Mouse (Mus musculus): Measurements from ENCODE around the gene Sox12. TPM values are rescaled to one million over a fixed set of nuclear protein-coding genes. Genes with fewer than 3 reads are reported as not detected.
A peak's percentile ranks its signal among the peaks of the same experiment; 100 is the strongest.
"Not testable (repeated sequence)": the region's sequence is repeated elsewhere in the genome, so short reads cannot be mapped to it uniquely, and the experiment has no call there.

Gene Sox12
- total RNA-seq, 2 experiments from 2014 or later, result 11.8 to 15.9 TPM

DNA sequence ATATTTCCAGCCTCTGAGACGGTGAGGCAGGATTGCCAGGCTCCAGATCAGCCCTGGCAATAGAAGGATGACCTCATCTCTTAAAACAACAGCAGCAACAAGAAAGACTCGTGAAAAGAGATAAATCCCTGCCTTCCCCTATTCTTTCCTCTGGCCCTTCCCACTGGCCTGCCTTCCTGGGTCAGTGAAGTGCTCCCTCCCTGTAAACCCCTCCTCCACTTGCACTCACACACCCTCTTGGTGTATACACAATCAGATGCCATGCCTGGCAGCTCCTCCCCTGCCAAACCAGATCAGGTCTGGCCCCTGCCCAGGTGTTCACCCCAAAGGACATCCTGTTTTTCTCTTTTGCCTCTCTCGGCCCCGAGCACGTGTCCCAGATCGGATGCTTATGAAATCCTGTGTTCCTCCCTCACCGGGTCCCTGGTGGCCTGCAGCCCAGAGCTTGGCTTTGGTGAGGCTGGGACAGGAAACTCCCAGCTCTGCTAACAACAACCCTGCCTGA is 37.5 kb downstream of the Sox12 start:
- no peak for DNase-seq (ENCODE audit: low spot score in 2 of 2)

DNA sequence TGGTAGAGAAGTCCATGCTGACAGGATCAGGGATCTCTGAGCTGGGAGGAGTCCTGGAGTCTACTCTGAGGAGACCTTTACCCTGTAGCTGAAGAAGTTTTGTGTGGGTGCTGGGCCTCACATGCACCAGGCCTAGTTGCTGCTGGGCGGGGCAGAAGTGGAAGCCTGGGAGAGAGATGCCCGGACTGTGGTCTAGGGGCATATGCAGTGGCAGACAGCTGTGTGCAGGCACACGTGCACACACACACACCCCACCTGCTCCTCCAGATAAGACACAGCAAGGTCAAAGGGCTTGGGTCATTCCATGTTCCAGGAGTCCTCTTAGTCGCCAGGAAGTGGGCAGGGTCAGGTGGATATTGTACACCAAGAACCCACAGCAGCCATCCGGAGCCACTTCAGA is 38.2 kb downstream of the Sox12 start:
- no peak for DNase-seq (ENCODE audit: low spot score in 2 of 2)

DNA sequence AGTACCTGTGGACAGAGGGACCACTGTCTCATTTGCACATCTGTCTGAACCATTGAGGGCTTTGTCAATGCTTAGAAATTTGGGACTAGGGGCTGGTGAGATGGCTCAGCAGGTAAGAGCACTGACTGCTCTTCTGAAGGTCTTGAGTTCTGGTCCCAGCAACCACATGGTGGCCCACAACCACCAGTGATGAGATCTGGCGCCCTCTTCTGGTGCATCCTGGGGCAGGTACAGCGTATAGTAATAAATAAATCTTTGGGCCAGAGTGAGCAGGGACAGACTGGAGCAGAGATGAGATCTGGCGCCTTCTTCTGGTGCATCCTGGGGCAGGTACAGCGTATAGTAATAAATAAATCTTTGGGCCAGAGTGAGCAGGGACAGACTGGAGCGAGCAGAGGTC is 38.9 kb downstream of the Sox12 start:
- DNase-seq (ENCODE audit: low spot score in 2 of 2), result not testable (repeated sequence)

DNA sequence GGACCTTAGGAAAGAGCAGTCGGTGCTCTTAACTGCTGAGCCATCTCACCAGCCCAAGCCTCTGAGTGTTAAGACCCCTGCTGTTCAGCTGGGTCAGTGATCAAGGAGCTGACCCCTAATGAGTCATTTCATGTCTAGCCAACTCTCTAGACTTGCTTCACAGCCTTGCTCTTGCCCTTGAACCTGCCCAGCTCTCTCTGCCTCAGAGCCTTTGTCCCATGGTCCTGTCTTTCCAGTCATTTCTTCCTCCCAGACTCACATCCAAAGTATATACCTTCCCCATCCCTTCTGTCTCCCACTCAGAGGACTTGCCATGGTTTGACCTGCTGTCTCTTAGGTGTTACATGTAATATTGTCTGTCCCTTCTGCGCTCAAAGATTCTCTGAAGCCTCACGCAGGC is 40.6 kb downstream of the Sox12 start:
- no peak for DNase-seq (ENCODE audit: low spot score in 2 of 2)

DNA sequence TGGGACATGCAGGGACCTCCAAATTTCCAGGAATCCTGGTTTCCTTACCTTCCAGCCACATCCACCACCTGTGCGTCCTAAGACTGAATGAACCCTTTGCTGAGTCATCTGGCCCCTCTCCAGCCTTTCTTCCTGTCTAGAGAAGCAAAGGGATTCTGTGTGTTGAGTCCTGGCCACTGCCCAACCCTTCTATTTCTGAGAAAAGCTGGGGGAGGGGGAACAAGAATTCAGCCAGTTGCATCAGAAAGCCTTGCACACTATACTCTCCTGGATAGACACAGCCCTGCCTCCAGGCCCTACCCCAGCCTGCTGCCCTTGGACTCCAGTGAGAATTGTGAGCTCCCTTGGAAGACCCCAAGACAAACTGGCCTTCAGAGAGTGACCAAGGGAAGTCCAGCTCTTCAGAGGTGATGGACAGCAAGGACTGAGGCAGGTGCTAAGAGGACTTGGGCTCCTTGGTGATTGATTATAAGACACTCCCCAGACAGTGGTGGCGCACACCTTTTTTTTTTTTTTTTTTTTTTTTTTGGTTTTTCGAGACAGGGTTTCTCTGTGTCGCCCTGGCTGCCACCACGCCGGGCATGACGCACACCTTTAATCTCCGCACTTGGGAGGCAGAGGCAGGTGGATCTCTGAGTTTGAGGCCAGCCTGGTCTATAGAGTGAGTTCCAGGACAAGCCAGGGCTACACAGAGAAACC is 47.9 kb downstream of the Sox12 start:
- DNase-seq (ENCODE audit: low spot score in 2 of 2), result peak; percentile 42 to 48

DNA sequence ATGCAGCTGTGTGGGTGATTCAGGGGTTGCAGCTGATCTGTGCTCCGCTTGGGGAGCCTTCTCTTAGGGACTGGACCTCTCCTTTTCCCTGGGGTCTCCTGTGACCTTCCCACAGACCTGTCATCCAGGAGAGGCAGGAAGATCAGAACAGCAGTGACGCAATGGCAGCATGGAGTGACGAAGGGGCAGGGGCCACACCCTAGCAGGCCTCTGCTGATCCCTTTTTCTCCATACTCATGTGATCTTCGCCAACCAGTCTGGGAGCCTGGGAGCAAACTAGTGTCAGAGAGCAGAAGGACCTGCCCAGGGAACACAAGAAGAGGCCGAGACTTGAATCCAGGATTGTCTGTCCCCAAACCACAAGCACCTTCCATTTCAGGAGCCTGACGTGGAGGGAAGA is 48.7 kb downstream of the Sox12 start:
- no peak for DNase-seq (ENCODE audit: low spot score in 2 of 2)

DNA sequence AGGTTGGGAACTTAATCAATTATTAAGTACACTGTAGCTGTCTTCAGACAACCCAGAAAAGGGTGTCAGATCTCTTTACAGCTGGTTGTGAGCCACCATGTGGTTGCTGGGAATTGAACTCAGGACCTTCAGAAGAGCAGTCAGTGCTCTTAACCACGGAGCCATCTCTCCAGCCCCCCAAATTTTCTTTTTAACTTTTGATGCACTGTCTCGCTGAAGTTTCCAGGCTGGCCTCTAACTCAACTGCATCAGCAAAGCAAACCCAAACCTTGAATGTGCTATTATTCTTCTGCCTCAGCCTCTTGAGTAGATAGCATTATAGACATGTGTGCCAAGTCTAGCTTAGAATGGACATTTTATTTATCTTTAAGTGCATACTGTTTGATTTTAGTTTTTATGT is 50.1 kb downstream of the Sox12 start:
- DNase-seq (ENCODE audit: low spot score in 2 of 2), result no peak

DNA sequence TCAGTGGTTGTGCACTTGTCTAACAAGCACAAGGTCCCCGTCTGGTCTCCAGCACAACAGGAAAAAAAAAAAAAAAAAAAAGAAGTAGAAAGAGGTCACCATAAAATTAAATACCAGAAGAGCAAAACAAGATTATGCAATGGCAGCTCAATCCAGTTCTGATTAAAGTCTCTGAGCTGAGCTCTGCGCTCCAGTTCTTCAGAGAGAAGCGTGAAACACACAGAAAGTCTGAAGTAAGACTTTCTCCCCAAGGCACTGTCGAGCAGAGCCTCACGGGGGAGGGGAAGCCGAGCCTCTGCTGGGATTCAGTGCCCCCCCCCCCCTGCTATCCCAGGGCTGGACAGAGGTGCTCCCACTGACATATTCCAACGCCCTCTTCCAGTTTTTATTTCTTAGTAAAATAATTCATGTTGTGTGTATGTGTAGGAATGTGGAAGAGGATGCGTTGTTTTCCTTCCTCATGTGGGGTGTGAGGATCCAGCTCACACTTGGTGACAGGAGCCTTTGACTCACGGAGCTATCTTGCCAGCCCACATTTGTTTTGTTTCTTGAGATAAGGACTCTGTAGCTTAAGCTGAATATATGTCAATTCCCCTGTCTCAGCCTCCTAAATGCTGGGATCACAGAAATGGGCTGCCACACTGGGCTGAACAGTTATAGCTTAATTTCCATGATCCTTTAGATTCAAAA is 50.9 kb downstream of the Sox12 start:
- DNase-seq (ENCODE audit: low spot score in 2 of 2), result no peak

DNA sequence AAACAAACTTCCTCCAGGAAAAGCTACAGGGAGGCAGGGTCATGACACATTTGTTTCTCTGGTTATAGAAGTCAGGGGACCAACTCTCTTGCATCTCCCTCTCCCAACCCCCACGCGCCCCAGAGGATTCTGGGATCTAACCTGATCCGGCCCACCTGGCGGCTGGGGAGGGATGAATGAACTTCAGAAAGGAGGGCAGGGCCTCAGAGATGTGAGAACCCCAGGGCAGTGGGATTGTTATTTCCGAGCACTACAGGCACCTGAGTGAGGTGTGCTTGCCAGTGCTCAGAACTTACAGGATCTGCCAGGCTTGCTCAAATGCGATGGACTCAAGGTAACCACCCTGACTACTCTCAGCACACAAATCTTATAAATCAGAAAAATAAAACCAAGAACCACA is 52.5 kb downstream of the Sox12 start:
- DNase-seq (ENCODE audit: low spot score in 2 of 2), result no peak

DNA sequence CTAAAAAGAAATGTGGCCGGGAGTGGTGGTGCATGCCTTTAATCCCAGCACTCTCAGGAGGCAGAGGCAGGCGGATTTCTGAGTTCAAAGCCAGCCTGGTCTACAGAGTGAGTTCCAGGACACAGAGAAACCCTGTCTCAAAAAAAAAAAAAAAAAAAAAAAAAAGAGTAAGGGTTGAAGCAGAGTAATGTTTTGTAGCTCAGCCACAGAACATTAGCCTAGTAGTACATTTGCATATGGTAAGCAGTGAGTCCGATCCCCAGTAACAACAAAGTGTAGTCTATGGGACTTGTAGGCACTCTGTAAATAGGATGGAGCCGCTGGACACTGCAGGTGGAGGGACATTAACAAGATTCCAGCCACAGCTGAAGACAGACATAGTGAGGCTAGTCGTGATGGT is 53.0 kb downstream of the Sox12 start:
- DNase-seq (ENCODE audit: low spot score in 2 of 2), result no peak

DNA sequence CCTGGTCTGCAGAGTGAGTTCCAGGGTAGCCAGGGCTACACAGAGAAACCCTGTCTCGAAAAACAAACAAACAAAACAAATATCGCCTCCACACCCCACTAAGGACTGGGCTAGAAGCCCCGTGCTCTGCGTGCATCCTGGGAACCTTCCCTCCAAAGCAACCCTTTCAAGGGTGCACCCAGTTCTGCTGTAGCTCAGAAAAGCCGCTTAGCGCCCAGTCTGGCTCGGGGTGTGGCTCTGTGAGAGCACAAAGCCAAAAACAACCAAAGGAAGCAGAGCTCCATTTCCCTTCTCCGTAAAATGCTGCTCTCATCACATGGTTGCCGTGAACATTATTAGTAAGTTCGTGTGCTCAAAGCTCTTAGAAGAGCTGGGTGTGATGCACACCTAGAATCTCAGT is 53.5 kb downstream of the Sox12 start:
- DNase-seq (ENCODE audit: low spot score in 2 of 2), result no peak

Other genes with a start within 250 kb of the Sox12 start
- gene Csnk2a1, start 171.2 kb downstream of the Sox12 start, total RNA-seq (2021), result 100 to 1,000 TPM in 1 of 2 experiments, 10 to 100 TPM in 1; 96.9 to 100 TPM
- 10 to 100 TPM; 49.2 to 52.6 TPM for gene Tbc1d20, start 104.2 kb downstream of the Sox12 start, total RNA-seq (2021)
- gene Rbck1, start 65.4 kb downstream of the Sox12 start, total RNA-seq (2021), result 100 to 1,000 TPM; 106 to 107 TPM
- gene Trib3, start 54.0 kb downstream of the Sox12 start, total RNA-seq (2021), result under 1 TPM; 0.59 to 0.70 TPM
- 100 to 1,000 TPM in 1 of 2 experiments, 10 to 100 TPM in 1; 96.7 to 104 TPM for gene Nrsn2, start 21.4 kb downstream of the Sox12 start, total RNA-seq (2021)
- 1 to 10 TPM; 9.4 TPM for gene Zcchc3, start 17.0 kb upstream of the Sox12 start, total RNA-seq (2021)
- gene 6820408C15Rik, start 17.5 kb upstream of the Sox12 start, total RNA-seq (2021), result 1 to 10 TPM; 1.6 to 2.1 TPM
- not detected for gene Defb23, start 66.6 kb upstream of the Sox12 start, total RNA-seq (2021)
- not detected for gene Defb20, start 79.0 kb upstream of the Sox12 start, total RNA-seq (2021)
- not detected for gene Defb22, start 92.1 kb upstream of the Sox12 start, total RNA-seq (2021)
- gene Defb26, start 113.6 kb upstream of the Sox12 start, total RNA-seq (2021), result not detected
- gene Defb28, start 120.2 kb upstream of the Sox12 start, total RNA-seq (2021), result not detected
- not detected for gene Defb29, start 142.0 kb upstream of the Sox12 start, total RNA-seq (2021)
- not detected for gene Gm17416, start 171.3 kb upstream of the Sox12 start, total RNA-seq (2021)
- gene Defb21, start 174.7 kb upstream of the Sox12 start, total RNA-seq (2021), result not detected
- not detected for gene Defb19, start 182.2 kb upstream of the Sox12 start, total RNA-seq (2021)
- gene Defb45, start 201.3 kb upstream of the Sox12 start, total RNA-seq (2021), result not detected
- gene Defb36, start 206.3 kb upstream of the Sox12 start, total RNA-seq (2021), result not detected
- gene Defb25, start 225.0 kb upstream of the Sox12 start, total RNA-seq (2021), result not detected
- gene Rem1, start 228.9 kb upstream of the Sox12 start, total RNA-seq (2021), result under 1 TPM; 0.72 to 0.94 TPM

Measured in left cerebral cortex, adult 18-20 months (tissue).